Mouse (Mus musculus) neutrophil, adult 83 days (primary cell): Measurements from ENCODE around the gene Yif1a. TPM values are rescaled to one million over a fixed set of nuclear protein-coding genes. Genes with fewer than 3 reads are reported as not detected.

Experiments used
- total RNA-seq, 2 experiments: library from RNA; stranded (reverse); gene quantifications; one replicate each; pipeline ENCODE4 v1.2.4; 2023

Yif1a gene
- total RNA-seq, result 10 to 100 TPM; 12.3 to 13.7 TPM

GRCm38 (mm10) chr19:5087884-5088728 is at the start of gene Yif1a:
Yif1a (plus strand) TSS chr19:5088538.

DNA sequence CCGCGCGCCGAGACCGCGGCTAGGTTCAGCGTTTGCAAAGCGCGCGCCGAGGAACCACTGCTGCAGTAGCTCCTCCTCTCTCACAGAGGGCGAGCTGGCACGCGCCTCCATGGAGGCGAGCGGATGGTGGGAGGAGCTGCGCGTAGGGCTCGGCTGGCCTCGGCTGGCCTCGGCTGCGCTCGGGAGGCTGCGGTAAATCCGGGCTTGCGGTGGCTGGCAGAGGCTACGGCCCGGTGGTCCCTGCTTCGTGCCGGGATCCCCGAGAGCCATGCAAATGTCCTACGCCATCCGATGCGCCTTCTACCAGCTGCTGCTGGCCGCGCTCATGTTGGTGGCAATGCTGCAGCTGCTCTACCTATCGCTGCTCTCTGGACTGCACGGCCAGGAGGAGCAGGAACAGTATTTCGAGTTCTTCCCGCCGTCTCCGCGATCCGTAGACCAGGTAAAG is 49.6 kb upstream of the Yif1a start, which contains the start of the genes B4gat1 and AC124502.3:
Gene B4gat1, plus strand, starts transcription at position 118 of the 448 bp plus-strand sequence.
Gene AC124502.3, plus strand, starts transcription at position 183 of the 448 bp plus-strand sequence.

GRCm38 (mm10) chr19:5040862-5041523 is 47.3 kb upstream of the Yif1a start, which contains the start of gene Brms1:
Brms1 (plus strand) TSS chr19:5041354.

GRCm38 (mm10) chr19:5050047-5050905 is 38.1 kb upstream of the Yif1a start, which contains the start of gene Rin1:
Rin1 (plus strand) TSS chr19:5050481.

DNA sequence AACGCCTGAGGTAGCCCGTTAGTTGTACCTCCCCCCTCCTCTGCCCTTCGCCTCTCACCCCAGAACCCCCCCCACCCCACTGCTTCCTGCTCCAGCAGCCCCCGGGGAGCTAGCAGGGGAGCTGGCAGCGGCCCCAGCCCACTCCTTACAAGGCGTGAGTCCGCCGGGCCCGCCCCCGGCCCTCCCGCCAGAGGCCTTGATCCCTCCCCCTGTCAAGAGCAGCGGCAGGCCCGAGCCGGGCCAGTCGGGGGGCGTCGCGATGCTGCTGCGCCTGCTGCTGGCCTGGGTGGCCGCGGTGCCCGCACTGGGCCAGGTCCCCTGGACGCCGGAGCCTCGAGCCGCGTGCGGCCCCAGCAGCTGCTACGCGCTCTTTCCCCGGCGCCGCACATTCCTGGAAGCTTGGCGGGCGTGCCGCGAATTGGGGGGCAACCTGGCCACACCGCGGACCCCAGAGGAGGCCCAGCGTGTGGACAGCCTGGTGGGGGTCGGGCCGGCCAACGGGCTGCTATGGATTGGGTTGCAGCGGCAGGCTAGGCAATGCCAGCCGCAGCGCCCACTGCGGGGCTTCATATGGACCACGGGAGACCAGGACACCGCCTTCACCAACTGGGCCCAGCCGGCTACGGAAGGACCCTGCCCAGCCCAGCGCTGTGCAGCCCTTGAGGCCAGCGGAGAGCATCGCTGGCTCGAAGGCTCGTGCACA is 20.3 kb upstream of the Yif1a start, which contains the start of gene Cd248:
Gene Cd248, plus strand, starts transcription at position 212 of the 703 bp plus-strand sequence.

DNA sequence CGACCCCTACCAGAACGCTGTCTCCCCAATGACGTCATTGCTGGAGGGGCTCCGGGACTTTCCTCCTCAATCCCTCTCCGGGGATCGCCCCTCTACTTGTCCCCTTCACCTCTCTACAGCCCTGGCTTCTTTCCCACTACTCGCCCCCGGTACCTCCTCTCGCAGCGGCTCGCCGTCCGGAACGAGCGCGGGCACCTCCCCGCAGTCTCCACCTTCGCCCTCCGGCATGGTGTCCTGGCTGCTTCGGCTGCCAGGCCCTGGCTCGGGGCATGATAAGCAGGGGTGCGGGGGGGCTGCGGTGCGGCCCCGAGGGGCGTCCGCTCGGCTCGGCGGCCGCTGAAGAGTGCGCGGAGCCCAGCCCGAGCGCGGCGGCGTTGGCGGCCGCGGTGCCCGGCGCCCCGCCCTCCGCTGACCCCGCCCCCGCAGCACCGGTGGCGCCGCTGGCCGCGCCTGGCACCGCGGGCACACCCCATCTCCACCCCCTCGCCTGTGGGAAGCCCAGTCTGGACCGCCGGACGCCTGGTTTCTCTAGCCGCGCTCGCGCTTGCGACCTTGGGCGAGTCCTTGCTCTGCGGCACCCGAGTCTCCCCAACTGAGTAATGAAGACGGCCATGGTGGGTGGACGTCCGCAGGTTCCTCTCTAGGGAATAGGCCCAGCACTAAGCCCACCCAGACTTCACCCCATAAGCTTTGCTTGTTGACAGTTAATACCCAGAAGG is 3.0 kb upstream of the Yif1a start, which contains the start of gene Tmem151a:
Gene Tmem151a, minus strand, starts transcription at position 387 of the 719 bp plus-strand sequence.

DNA sequence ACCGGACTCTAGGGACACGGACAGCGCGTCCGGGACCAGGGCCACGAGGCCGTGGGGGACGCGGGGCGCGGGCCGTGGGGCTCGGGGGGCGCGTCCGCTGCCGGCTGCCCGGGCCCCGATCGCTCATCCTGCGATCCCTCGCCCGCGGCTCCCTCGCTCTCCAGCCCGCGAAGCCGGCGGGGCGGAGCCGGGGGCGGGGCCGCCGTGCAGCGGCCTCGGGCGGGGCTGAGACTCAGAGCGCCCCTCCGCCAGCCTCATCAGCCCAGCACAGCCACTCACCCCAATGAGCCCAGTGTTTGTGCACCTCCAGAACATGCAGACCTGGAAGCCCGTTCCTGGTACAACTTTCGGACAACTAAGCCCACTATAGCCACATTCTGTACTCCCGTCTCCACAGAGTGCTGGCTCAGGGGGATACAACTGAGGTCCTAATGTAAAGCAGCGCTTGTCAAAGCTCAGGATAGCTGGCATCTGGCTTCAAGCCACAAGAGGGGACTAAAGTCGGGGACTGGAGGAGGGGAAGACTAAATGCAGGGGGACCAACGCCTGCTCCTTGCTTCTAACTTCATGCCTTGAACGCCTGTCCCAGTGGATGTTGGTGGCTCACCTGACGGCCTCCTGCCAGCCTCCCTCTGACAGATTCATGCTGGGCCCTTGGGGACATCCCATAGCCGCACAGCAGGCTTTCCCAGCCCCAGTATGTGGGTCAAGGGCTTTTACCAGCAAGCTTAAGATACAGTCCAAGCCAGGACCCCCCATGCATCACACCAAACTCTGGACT is 10.2 kb downstream of the Yif1a start, which contains the start of gene Cnih2:
Gene Cnih2, minus strand, starts transcription at position 159 of the 781 bp plus-strand sequence.

DNA sequence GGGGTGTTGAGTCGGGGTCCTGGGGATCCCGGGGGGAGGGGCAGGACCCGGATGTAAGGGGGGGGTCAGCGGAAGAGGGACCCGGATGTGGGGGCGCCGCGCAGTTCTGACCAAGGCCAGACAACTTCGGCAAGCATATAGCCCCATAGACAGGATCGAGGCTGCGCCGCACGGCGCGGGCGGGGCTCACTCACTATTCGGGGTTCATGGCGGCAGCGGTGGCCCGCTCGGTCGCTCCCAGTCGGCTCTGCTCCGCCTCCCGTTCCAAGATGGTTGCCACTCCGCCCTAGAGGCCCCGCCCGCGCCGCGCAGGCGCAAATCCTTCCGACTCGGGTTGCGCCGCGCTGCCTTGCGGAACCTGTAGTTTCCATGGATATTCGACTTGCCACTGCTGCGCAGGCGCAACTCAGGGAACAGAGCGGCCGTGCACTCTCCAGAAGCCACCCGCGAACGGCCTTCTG is 18.4 kb downstream of the Yif1a start, which contains the start of gene Rab1b:
Gene Rab1b, minus strand, starts transcription at position 342 of the 461 bp plus-strand sequence.

GRCm38 (mm10) chr19:5118384-5118698 is 30.0 kb downstream of the Yif1a start, which contains the start of gene Klc2:
Klc2 (minus strand) TSS chr19:5118560.

Other genes with a start within 250 kb of the Yif1a start
- 10 to 100 TPM; 14.6 to 15.8 TPM for gene Ccs, start 249.2 kb upstream of the Yif1a start, total RNA-seq
- gene Ccdc87, start 249.2 kb upstream of the Yif1a start, total RNA-seq, result not detected
- 1 to 10 TPM; 1.8 to 5.3 TPM for gene Ctsf, start 233.4 kb upstream of the Yif1a start, total RNA-seq
- gene Actn3, start 210.6 kb upstream of the Yif1a start, total RNA-seq, result under 1 TPM; 0.75 TPM
- 1 to 10 TPM; 6.6 to 7.5 TPM for gene Zdhhc24, start 209.9 kb upstream of the Yif1a start, total RNA-seq
- 1 to 10 TPM in 1 of 2 experiments, under 1 TPM in 1; 0.99 to 1.5 TPM for gene Bbs1, start 181.9 kb upstream of the Yif1a start, total RNA-seq
- 10 to 100 TPM; 48.8 to 53.1 TPM for gene Dpp3, start 160.3 kb upstream of the Yif1a start, total RNA-seq
- under 1 TPM in 1 of 2 experiments, not detected in 1; 0.15 TPM for gene Peli3, start 145.4 kb upstream of the Yif1a start, total RNA-seq
- 10 to 100 TPM; 10.8 to 17.3 TPM for gene Mrpl11, start 126.4 kb upstream of the Yif1a start, total RNA-seq
- gene Npas4, start 98.2 kb upstream of the Yif1a start, total RNA-seq, result under 1 TPM in 1 of 2 experiments, not detected in 1; 0.13 TPM
- gene Slc29a2, start 64.7 kb upstream of the Yif1a start, total RNA-seq, result 1 to 10 TPM in 1 of 2 experiments, under 1 TPM in 1; 0.75 to 1.1 TPM
- 1 to 10 TPM; 5.2 to 5.8 TPM for gene B4gat1, start 49.7 kb upstream of the Yif1a start, total RNA-seq
- gene AC124502.3, start 49.6 kb upstream of the Yif1a start, total RNA-seq, result 1 to 10 TPM in 1 of 2 experiments, not detected in 1; 1.1 TPM
- gene Brms1, start 47.2 kb upstream of the Yif1a start, total RNA-seq, result 10 to 100 TPM; 28.7 to 34.4 TPM
- under 1 TPM; 0.66 to 0.97 TPM for gene Rin1, start 38.1 kb upstream of the Yif1a start, total RNA-seq
- under 1 TPM; 0.13 to 0.15 TPM for gene Cd248, start 20.5 kb upstream of the Yif1a start, total RNA-seq
- under 1 TPM in 1 of 2 experiments, not detected in 1; 0.15 TPM for gene Tmem151a, start 3.0 kb upstream of the Yif1a start, total RNA-seq
- 1 to 10 TPM in 1 of 2 experiments, under 1 TPM in 1; 0.51 to 1.2 TPM for gene Cnih2, start 10.0 kb downstream of the Yif1a start, total RNA-seq
- gene Rab1b, start 18.5 kb downstream of the Yif1a start, total RNA-seq, result 100 to 1,000 TPM; 129 to 130 TPM
- 10 to 100 TPM; 10.2 to 11.9 TPM for gene Klc2, start 30.0 kb downstream of the Yif1a start, total RNA-seq
- gene Pacs1, start 184.6 kb downstream of the Yif1a start, total RNA-seq, result 100 to 1,000 TPM in 1 of 2 experiments, 10 to 100 TPM in 1; 91.2 to 101 TPM
- 100 to 1,000 TPM; 203 to 204 TPM for gene Sf3b2, start 206.9 kb downstream of the Yif1a start, total RNA-seq
- not detected for gene Gal3st3, start 209.8 kb downstream of the Yif1a start, total RNA-seq
- not detected for gene Catsper1, start 247.2 kb downstream of the Yif1a start, total RNA-seq